Mouse (Mus musculus) left cerebral cortex, postnatal 4 days (tissue): Measurements from ENCODE around the gene Olfr314. TPM values are rescaled to one million over a fixed set of nuclear protein-coding genes. Genes with fewer than 3 reads are reported as not detected.
"Not testable (repeated sequence)": the region's sequence is repeated elsewhere in the genome, so short reads cannot be mapped to it uniquely, and the experiment has no call there.

ENCODE experiments used
- DNase-seq: peaks from one replicate; pipeline ENCODE4 v3.0.0-alpha.2; 2022
- intact Hi-C: fragments of 180-260 bp; cut with DNase I; formaldehyde crosslinking; loops from one replicate; pipeline ENCODE4 v1.15.1; 2025
- total RNA-seq, 2 experiments: library from RNA; stranded (reverse); gene quantifications; 2 replicates each; pipeline ENCODE4 v1.2.3; 2021

Olfr314 gene
- not detected for total RNA-seq

- intact Hi-C loops: no loop called here
- DNase-seq: no peak
These were observed at the start of gene Olfr314 for GRCm38 (mm10) chr11:58782480-58783089. Gene Olfr314 (plus strand): TSS chr11:58782952.

- DNase-seq: peak; percentile 24
These were observed 49.4 kb upstream of the Olfr314 start for GRCm38 (mm10) chr11:58733372-58733771.

GRCm38 (mm10) chr11:58738792-58739262, 43.9 kb upstream of the Olfr314 start, which contains the start of gene Olfr317:
Gene Olfr317 (minus strand): TSS chr11:58739212.
- DNase-seq: no peak
- intact Hi-C loops: no loop called here

More at GRCm38 (mm10) chr11:58733372-58733771, 49.4 kb upstream of the Olfr314 start:
- intact Hi-C loops: no loop called here

GRCm38 (mm10) chr11:58751096-58751495, 31.7 kb upstream of the Olfr314 start:
- intact Hi-C loops, DNase-seq: not testable (repeated sequence)

GRCm38 (mm10) chr11:58752434-58752833, 30.3 kb upstream of the Olfr314 start, which contains the start of gene Olfr316:
Gene Olfr316 (plus strand): TSS chr11:58752734.
- no peak for DNase-seq
- intact Hi-C loops: no loop called here

GRCm38 (mm10) chr11:58772888-58773287, 9.9 kb upstream of the Olfr314 start, which contains the start of gene Olfr315:
Gene Olfr315 (plus strand): TSS chr11:58773188.
- intact Hi-C loops: no loop called here
- no peak for DNase-seq

GRCm38 (mm10) chr11:58784182-58784581, 1.4 kb downstream of the Olfr314 start:
- intact Hi-C loops: no loop called here
- DNase-seq: no peak

GRCm38 (mm10) chr11:58787651-58788050, 4.9 kb downstream of the Olfr314 start:
- no peak for DNase-seq
- intact Hi-C loops: no loop called here

- intact Hi-C loops: no loop called here
- DNase-seq: no peak
These were observed 5.6 kb downstream of the Olfr314 start for GRCm38 (mm10) chr11:58788346-58788745.

- no peak for DNase-seq
- intact Hi-C loops: no loop called here
These were observed 6.8 kb downstream of the Olfr314 start for GRCm38 (mm10) chr11:58789532-58789931.

- intact Hi-C loops: no loop called here
These were observed 7.3 kb downstream of the Olfr314 start for GRCm38 (mm10) chr11:58790053-58790452.

GRCm38 (mm10) chr11:58790646-58791045, 7.9 kb downstream of the Olfr314 start:
- intact Hi-C loops: no loop called here

More at GRCm38 (mm10) chr11:58790053-58790452, 7.3 kb downstream of the Olfr314 start:
- no peak for DNase-seq

GRCm38 (mm10) chr11:58795856-58796255, 13.1 kb downstream of the Olfr314 start:
- intact Hi-C loops: no loop called here
- DNase-seq: no peak

More at GRCm38 (mm10) chr11:58790646-58791045, 7.9 kb downstream of the Olfr314 start:
- DNase-seq: no peak

GRCm38 (mm10) chr11:58796850-58797249, 14.1 kb downstream of the Olfr314 start:
- intact Hi-C loops: no loop called here
- DNase-seq: no peak

GRCm38 (mm10) chr11:58799747-58800146, 17.0 kb downstream of the Olfr314 start:
- intact Hi-C loops: no loop called here
- DNase-seq: no peak

GRCm38 (mm10) chr11:58801558-58802228, 18.9 kb downstream of the Olfr314 start, which contains the start of gene Fam183b:
Gene Fam183b (minus strand): TSS chr11:58801960.
- intact Hi-C loops: no loop called here

GRCm38 (mm10) chr11:58803871-58804270, 21.1 kb downstream of the Olfr314 start:
- no peak for DNase-seq
- intact Hi-C loops: no loop called here

More at GRCm38 (mm10) chr11:58801558-58802228, 18.9 kb downstream of the Olfr314 start, which contains the start of gene Fam183b:
- DNase-seq: peak; percentile 76

- intact Hi-C loops: no loop called here
These were observed 21.6 kb downstream of the Olfr314 start for GRCm38 (mm10) chr11:58804393-58804792.

GRCm38 (mm10) chr11:58812001-58812400, 29.2 kb downstream of the Olfr314 start:
- intact Hi-C loops: no loop called here
- DNase-seq: no peak

More at GRCm38 (mm10) chr11:58804393-58804792, 21.6 kb downstream of the Olfr314 start:
- no peak for DNase-seq

GRCm38 (mm10) chr11:58814700-58815099, 31.9 kb downstream of the Olfr314 start, which contains the start of gene Olfr313:
Gene Olfr313 (plus strand): TSS chr11:58815000.
- intact Hi-C loops, DNase-seq: not testable (repeated sequence)

- intact Hi-C loops: no loop called here
- no peak for DNase-seq
These were observed 32.9 kb downstream of the Olfr314 start for GRCm38 (mm10) chr11:58815676-58816075.
